Mouse (Mus musculus) gastrocnemius, postnatal 14 days (tissue): ENCODE data around the gene Cxcl5. TPM values are rescaled to one million over a fixed set of nuclear protein-coding genes. Genes with fewer than 3 reads are reported as not detected.
"Not testable (repeated sequence)": the region's sequence is repeated elsewhere in the genome, so short reads cannot be mapped to it uniquely, and the experiment has no call there.

Experiments used
- DNase-seq: peaks from one replicate; pipeline ENCODE4 v3.0.0; 2021; ENCODE audit warnings: mixed read lengths
- intact Hi-C: fragments of 180-260 bp; cut with DNase I; formaldehyde crosslinking; loops from one replicate; pipeline ENCODE4 v1.15.1; 2025; ENCODE audit warnings: low total_unique reads
- microRNA-seq, 2 experiments: library from miRNA; unstranded; fragments of <30 nt; microRNA quantifications; one replicate each; pipeline ENCODE4 v1.2.0; 2021
- total RNA-seq, 2 experiments: library from RNA; stranded (reverse); gene quantifications; 2 replicates each; pipeline ENCODE4 v1.2.3; 2021

Cxcl5 gene
- total RNA-seq, 2 experiments from 2014 or later = not detected

DNA sequence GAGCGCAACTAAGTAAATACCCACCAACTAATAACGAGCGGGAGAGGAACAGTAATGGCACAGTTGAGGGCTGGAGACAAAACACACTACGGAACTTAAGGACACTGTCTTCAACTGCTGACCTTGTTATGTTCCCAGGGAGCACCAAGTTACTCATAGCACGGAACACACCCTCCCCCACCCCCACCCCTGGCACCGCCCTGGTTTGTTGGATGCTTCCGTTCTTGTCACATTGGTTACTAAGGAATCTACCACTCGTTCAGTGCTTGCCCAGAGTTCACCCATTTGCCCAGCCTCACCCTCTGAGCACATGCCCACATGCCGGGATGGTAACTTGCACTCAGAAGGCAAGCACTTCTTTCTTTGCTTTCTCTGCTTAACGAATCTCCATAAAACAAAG is 18.5 kb downstream of the Cxcl5 start:
- intact Hi-C loops = no loop called here
- DNase-seq = no peak

DNA sequence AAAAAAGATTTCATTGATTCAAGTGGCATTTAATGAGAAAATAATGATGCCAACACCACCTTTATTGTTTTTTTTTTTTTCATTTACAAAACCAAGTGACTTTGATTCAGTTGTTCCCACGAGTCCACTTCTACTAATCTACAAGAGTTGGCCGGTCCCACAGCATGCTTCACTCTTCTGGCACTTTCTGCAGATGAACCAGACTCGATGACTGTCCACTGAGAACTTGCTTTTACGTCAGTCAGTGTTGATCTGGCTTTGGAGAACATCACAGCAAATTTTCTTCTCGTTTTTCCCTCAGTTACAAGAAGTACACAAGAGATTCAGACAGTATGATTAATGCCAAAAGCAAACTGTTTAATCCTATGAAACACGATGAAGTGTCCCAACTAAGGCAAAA is 19.7 kb downstream of the Cxcl5 start:
- no peak for DNase-seq

GRCm38 (mm10) chr5:90783697-90784096 is 24.5 kb downstream of the Cxcl5 start:
- intact Hi-C loops = no loop called here
- no peak for DNase-seq

More for the DNA sequence above, 19.7 kb downstream of the Cxcl5 start:
- intact Hi-C loops = no loop called here

DNA sequence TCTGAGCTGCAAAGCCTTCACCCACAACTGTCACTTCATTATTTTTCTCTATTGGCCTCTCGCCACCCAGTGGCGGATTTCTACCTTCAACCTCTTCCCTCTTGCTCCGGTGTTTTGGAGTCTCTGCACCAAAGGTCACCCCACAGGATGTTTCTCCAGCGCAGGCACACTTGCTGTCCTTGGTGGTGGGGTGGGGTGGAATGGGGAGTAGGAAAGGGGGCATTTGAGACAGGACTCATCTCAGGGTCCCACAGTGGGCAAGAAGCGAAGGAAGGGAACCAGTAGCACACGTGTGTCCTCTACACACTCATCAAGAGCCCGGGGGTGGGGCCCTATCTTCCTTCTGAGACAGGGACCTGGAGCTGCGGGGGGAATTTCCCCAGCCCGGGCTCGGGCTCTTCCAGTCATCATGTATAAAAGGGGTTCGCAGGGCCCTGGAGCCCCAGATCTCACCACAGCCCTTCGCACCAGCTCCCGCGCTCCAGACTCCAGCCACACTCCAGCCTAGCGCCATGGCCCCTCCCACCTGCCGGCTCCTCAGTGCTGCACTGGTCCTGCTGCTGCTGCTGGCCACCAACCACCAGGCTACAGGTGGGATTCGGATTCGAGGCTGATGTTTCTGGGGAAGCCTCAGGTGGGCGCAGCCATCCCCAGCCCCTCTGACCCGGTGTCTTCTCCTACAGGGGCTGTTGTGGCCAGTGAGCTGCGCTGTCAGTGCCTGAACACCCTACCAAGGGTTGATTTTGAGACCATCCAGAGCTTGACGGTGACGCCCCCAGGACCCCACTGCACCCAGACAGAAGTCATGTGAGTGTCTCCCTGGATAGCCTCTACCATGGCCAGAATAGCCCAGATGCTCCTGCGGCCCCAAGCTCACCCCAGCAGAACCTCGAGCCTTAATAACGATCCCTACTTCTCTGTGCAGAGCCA is 26.8 kb downstream of the Cxcl5 start, which contains the start of gene Cxcl3:
Gene Cxcl3, plus strand, starts transcription at position 445 of the 930 bp plus-strand sequence.
- DNase-seq = no peak
- intact Hi-C loops = loop anchor here (5.0 kb wide), 1 partner anchor 124 kb away; no protein-coding TSS in a partner anchor

DNA sequence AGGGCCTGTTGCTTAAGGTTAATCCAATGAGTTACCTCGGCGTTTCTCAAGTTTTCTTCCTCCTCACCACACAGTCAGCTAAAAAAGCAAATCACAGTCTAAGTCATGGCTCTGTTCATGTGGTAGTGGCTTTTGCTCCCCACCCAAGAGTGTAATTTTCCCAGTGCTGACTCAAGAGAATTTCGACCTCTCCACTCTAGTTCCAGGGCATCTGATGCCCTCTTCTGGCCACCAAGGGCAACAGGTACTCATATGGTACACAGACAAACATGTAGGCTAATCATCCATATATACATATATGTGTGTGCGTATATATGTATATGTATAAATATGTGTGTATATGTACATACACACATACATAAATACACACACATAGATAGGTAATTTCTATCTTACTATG is 29.0 kb downstream of the Cxcl5 start:
- intact Hi-C loops = loop anchor here (5.0 kb wide), 1 partner anchor 126 kb away; no protein-coding TSS in a partner anchor
- DNase-seq = no peak

DNA sequence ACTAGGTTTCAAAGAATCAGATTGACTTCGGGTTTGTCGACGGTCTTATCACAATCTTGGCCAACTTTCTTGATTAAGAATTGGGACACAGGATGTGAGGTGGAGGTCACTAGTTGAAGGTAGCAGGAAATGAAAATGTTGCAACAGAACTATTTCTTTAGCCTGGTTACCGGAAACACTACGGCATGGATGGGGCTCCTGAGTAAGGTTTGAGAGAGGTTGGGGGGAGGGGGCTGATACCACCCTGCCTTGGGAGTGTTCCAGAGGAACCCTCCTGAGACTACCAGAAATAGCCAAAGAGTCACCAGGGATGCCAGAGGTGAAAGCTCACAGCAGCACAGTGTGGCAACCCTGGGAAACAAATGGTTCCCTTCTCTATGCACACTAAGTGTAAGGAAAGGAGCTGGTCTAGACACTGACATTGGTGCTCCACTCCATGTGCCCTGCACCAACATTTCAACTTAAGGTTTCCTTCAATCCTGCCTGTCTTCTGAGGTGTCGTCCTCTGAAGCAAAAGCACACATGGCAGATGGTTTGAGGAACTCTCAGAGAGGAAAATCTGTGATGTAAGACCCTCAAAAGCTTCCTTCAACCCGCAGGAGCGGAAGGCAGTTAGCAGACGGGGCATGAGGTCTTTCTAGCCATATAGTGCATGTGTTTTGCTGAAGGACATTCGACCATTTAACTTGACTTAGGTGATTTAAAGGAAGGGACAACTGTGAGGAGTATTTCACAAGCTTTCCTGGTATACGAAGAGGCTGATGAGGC is 30.3 kb downstream of the Cxcl5 start:
- DNase-seq = no peak
- intact Hi-C loops = loop anchor here (5.0 kb wide), 1 partner anchor 127 kb away; no protein-coding TSS in a partner anchor

DNA sequence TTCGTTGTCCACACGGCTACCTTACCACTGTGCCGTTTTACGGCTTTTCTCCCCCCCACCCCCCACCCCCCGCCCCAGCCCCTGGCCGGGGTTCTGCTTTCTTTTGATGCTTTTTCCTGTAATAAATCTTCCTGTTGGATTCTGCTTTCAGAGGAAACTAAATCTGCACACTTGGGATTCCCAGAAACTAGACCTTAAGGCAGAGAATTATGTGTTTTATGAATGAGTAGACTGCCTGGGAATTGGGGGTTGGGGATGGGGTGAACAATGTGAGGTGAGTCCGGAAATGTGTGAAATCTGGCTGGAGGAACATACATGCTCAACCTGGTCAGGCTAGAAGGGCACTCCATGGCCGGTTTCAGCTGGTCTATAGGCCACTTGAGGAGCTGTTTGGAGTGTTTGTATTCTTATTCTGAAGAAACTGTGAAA is 30.9 kb downstream of the Cxcl5 start:
- DNase-seq = no peak
- intact Hi-C loops = no loop called here

GRCm38 (mm10) chr5:90794195-90794625 is 35.0 kb downstream of the Cxcl5 start, which contains the start of gene Cxcl15:
TSS of gene Cxcl15 (plus strand) at chr5:90794534.
- DNase-seq = no peak
- intact Hi-C loops = no loop called here

- DNase-seq, intact Hi-C loops: not testable (repeated sequence)
Measured at GRCm38 (mm10) chr5:90795392-90795791, 36.2 kb downstream of the Cxcl5 start.

GRCm38 (mm10) chr5:90804574-90804973 is 45.4 kb downstream of the Cxcl5 start:
- DNase-seq = no peak
- intact Hi-C loops = no loop called here

DNA sequence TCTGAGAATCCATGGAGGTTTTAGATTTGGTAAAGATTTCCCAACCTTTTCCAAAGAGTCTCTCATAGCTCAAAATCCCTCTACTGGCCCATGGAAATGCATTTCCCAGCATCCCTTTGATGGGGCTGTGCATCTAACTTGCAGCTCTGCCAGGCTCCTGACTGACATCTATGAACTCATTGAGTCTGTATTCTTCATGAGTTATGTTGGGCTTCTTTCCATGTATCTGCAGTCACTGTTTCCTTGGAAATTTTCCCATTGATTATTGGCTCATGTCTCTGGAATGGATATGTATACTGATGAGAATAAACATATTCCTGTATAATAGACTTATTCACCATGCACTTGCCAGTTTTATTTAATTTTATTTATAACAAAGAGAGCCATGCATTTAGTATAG is 46.9 kb downstream of the Cxcl5 start:
- DNase-seq = no peak
- intact Hi-C loops = no loop called here

- intact Hi-C loops = no loop called here
- DNase-seq = no peak
Measured at GRCm38 (mm10) chr5:90807176-90807950, 48.2 kb downstream of the Cxcl5 start.

Small RNA genes lying within 50 kb of the gene (microRNA-seq; reads per million reads assigned to microRNA genes)
- gene Gm24322 = 0 reads per million in 2 experiments

Other genes with a start within 250 kb of the Cxcl5 start
- not detected for gene Afm, start 240.4 kb upstream of the Cxcl5 start, total RNA-seq
- gene 5830473C10Rik, start 198.3 kb upstream of the Cxcl5 start, total RNA-seq = not detected
- not detected for gene Rassf6, start 118.7 kb upstream of the Cxcl5 start, total RNA-seq
- 1 to 10 TPM in 1 of 2 experiments, under 1 TPM in 1; 0.42 to 1.3 TPM for gene Ppbp, start 9.2 kb downstream of the Cxcl5 start, total RNA-seq
- gene Pf4, start 13.1 kb downstream of the Cxcl5 start, total RNA-seq = 10 to 100 TPM; 18.7 to 23.7 TPM
- not detected for gene Cxcl3, start 26.7 kb downstream of the Cxcl5 start, total RNA-seq
- not detected for gene Cxcl15, start 35.2 kb downstream of the Cxcl5 start, total RNA-seq
- gene Cxcl1, start 131.9 kb downstream of the Cxcl5 start, total RNA-seq = under 1 TPM in 1 of 2 experiments, not detected in 1; 0.11 TPM
- gene Cxcl2, start 144.5 kb downstream of the Cxcl5 start, total RNA-seq = not detected
- gene Mthfd2l, start 171.8 kb downstream of the Cxcl5 start, total RNA-seq = 10 to 100 TPM in 1 of 2 experiments, 1 to 10 TPM in 1; 8.2 to 10.1 TPM